23 mouse cellular contexts compared by ENCODE assay signal in the genomic region with DNA sequence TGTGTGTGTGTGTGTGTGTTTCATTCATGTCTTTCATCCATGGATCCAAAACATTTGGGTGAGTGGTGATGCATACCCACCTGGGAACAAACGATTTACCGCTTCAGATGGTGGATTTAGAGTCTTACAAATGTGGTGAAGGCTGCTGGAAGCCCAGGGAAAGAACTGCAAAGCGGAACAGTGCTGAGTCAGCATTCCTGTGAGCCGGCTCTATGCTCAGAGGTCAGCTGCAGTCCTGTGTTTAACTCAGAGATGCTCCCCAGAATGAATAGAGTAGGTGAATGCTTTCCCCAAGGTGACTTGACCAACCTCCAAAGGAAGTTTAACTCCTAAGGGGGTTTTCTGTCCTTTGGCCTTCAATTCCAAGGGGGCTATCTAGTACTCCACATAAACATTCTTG.
"Had no signal": no experiment of that assay in that cellular context is flagged by ENCODE, and none has a peak within 500 bp of the region (broad histone marks: within the 10 kb centered on the region; RNA-seq: fewer than 3 reads in every experiment).

No protein-coding gene starts in this region.

- H3K9me3 ChIP-seq: heart, embryonic 10.5 days; heart, embryonic 12.5 days; hindbrain, embryonic 12.5 days; intestine, embryonic 15.5 days; limb, embryonic 15.5 days; liver, embryonic 12.5 days had no signal

- H3K27ac ChIP-seq: heart, embryonic 10.5 days; hindbrain, embryonic 12.5 days; hindbrain, embryonic 14.5 days; intestine, embryonic 15.5 days; layer of hippocampus, adult 2 months; limb, embryonic 13.5 days; limb, embryonic 15.5 days; liver, embryonic 12.5 days; liver, embryonic 14.5 days had no signal

- H3K4me2 ChIP-seq: heart, embryonic 12.5 days; hindbrain, embryonic 12.5 days; hindbrain, embryonic 14.5 days; intestine, embryonic 15.5 days; limb, embryonic 13.5 days; limb, embryonic 15.5 days; liver, embryonic 12.5 days had no signal

- ATAC-seq: hindbrain, embryonic 16.5 days; inflammation-experienced regulatory T-cells, adult 6 months; intestine, embryonic 15.5 days; intestine, postnatal 0 days; liver, embryonic 12.5 days had no signal

- H3K4me3 ChIP-seq: heart, embryonic 10.5 days; heart, embryonic 12.5 days; hindbrain, embryonic 12.5 days; intestine, embryonic 15.5 days; layer of hippocampus, adult 2 months; limb, embryonic 13.5 days; limb, embryonic 15.5 days; liver, embryonic 12.5 days had no signal

- H3K36me3 ChIP-seq: heart, embryonic 10.5 days; heart, embryonic 12.5 days; hindbrain, embryonic 12.5 days; intestine, embryonic 15.5 days; limb, embryonic 13.5 days; limb, embryonic 15.5 days; liver, embryonic 12.5 days had no signal

- H3K9ac ChIP-seq: heart, embryonic 12.5 days; hindbrain, embryonic 12.5 days; hindbrain, embryonic 14.5 days; intestine, embryonic 15.5 days; limb, embryonic 13.5 days; limb, embryonic 15.5 days; liver, embryonic 12.5 days; liver, embryonic 14.5 days had no signal

- DNase-seq: gastrocnemius, postnatal 14 days; gastrocnemius, postnatal 36 days; heart, adult 18-20 months; heart, postnatal 10 days; kidney, adult 18-20 months; kidney, adult 8-10 months; kidney, postnatal 10 days; kidney, postnatal 25 days; kidney, postnatal 4 days; left cerebral cortex, postnatal 4 days had no signal

- H3K4me1 ChIP-seq: limb, embryonic 13.5 days; limb, embryonic 15.5 days; liver, embryonic 12.5 days had no signal

- H3K27me3 ChIP-seq: heart, embryonic 12.5 days; hindbrain, embryonic 12.5 days; intestine, embryonic 15.5 days; limb, embryonic 13.5 days; limb, embryonic 15.5 days; liver, embryonic 12.5 days had no signal
